Mouse (Mus musculus): ENCODE results near the gene Actl10.

Gene Actl10

GRCm38 (mm10) chr2:154551476-154551875 is at the start of gene Actl10:
TSS of gene Actl10 (plus strand) at chr2:154551776.
- DNase-seq (ENCODE audit: low spot score) = no peak

GRCm38 (mm10) chr2:154507076-154507475 is 44.5 kb upstream of the Actl10 start:
- DNase-seq (ENCODE audit: low spot score) = no peak

- DNase-seq (ENCODE audit: low spot score) = peak; percentile 9
Measured at GRCm38 (mm10) chr2:154507566-154508283, 43.9 kb upstream of the Actl10 start.

- DNase-seq (ENCODE audit: low spot score) = no peak
Measured at GRCm38 (mm10) chr2:154508450-154508849, 43.1 kb upstream of the Actl10 start.

GRCm38 (mm10) chr2:154510141-154510540 is 41.4 kb upstream of the Actl10 start:
- DNase-seq (ENCODE audit: low spot score) = no peak

- DNase-seq (ENCODE audit: low spot score) = no peak
Measured at GRCm38 (mm10) chr2:154516944-154517343, 34.6 kb upstream of the Actl10 start.

GRCm38 (mm10) chr2:154517424-154517823 is 34.2 kb upstream of the Actl10 start:
- no peak for DNase-seq (ENCODE audit: low spot score)

GRCm38 (mm10) chr2:154521449-154521848 is 30.1 kb upstream of the Actl10 start:
- no peak for DNase-seq (ENCODE audit: low spot score)

- no peak for DNase-seq (ENCODE audit: low spot score)
Measured at GRCm38 (mm10) chr2:154522334-154522733, 29.2 kb upstream of the Actl10 start.

GRCm38 (mm10) chr2:154525285-154525684 is 26.3 kb upstream of the Actl10 start:
- no peak for DNase-seq (ENCODE audit: low spot score)

GRCm38 (mm10) chr2:154526531-154526930 is 25.0 kb upstream of the Actl10 start:
- DNase-seq (ENCODE audit: low spot score) = no peak

- no peak for DNase-seq (ENCODE audit: low spot score)
Measured at GRCm38 (mm10) chr2:154532888-154533287, 18.7 kb upstream of the Actl10 start.

GRCm38 (mm10) chr2:154534704-154535270 is 16.8 kb upstream of the Actl10 start:
- no peak for DNase-seq (ENCODE audit: low spot score)

GRCm38 (mm10) chr2:154538310-154538709 is 13.3 kb upstream of the Actl10 start:
- DNase-seq (ENCODE audit: low spot score) = no peak

GRCm38 (mm10) chr2:154538710-154539109 is 12.9 kb upstream of the Actl10 start:
- DNase-seq (ENCODE audit: low spot score) = no peak

GRCm38 (mm10) chr2:154539720-154540119 is 11.9 kb upstream of the Actl10 start:
- DNase-seq (ENCODE audit: low spot score) = peak; percentile 33

GRCm38 (mm10) chr2:154541630-154542029 is 9.9 kb upstream of the Actl10 start:
- DNase-seq (ENCODE audit: low spot score) = no peak

GRCm38 (mm10) chr2:154543567-154544347 is 7.8 kb upstream of the Actl10 start:
- no peak for DNase-seq (ENCODE audit: low spot score)

- no peak for DNase-seq (ENCODE audit: low spot score)
Measured at GRCm38 (mm10) chr2:154546711-154547110, 4.9 kb upstream of the Actl10 start, which contains the start of gene 1700003F12Rik. TSS of gene 1700003F12Rik (plus strand) at chr2:154547085.

- DNase-seq (ENCODE audit: low spot score) = peak; percentile 40
Measured at GRCm38 (mm10) chr2:154548688-154549087, 2.9 kb upstream of the Actl10 start.

GRCm38 (mm10) chr2:154549127-154549885 is 2.3 kb upstream of the Actl10 start:
- peak; percentile 86 for DNase-seq (ENCODE audit: low spot score)

GRCm38 (mm10) chr2:154549886-154550189 is 1.7 kb upstream of the Actl10 start:
- no peak for DNase-seq (ENCODE audit: low spot score)

Measured in embryo, embryonic 10 days (tissue).